Mouse (Mus musculus): Measurements from ENCODE around the gene Celf2. TPM values are rescaled to one million over a fixed set of nuclear protein-coding genes. Genes with fewer than 3 reads are reported as not detected.

The Celf2 gene
- polyA plus RNA-seq, 1 experiment from 2014 or later, result 164 TPM

- Histone ChIP-seq H3K27ac (replicated peaks) (no peak overlapping the region), H3K27me3 (no peaks in the 10 kb centered on the region), H3K4me2 (no peak overlapping the region), H3K4me1 (replicated peaks) (no peaks in the 10 kb centered on the region), H3K4me3 (no peak overlapping the region), H3K9ac (no peak overlapping the region), H3K9me3 (no peaks in the 10 kb centered on the region), H3K36me3 (no peaks in the 10 kb centered on the region)
- no peak for ATAC-seq (ENCODE audit: low FRiP score, low read depth)
- 48% methylated on average over 2 of the region's 2 CpGs for WGBS
Observed at GRCm38 (mm10) chr2:7223538-7223937, 285.8 kb downstream of the Celf2 start.

- WGBS, result 71% methylated on average over 6 of the region's 6 CpGs
- Histone ChIP-seq H3K36me3 (no peaks in the 10 kb centered on the region), H3K9me3 (no peaks in the 10 kb centered on the region), H3K27me3 (no peaks in the 10 kb centered on the region), H3K27ac (replicated peaks) (no peak overlapping the region), H3K4me2 (no peak overlapping the region), H3K4me3 (no peak overlapping the region), H3K4me1 (replicated peaks) (no peaks in the 10 kb centered on the region), H3K9ac (no peak overlapping the region)
- no peak for ATAC-seq (ENCODE audit: low FRiP score, low read depth)
Observed at GRCm38 (mm10) chr2:7222886-7223285, 286.5 kb downstream of the Celf2 start.

GRCm38 (mm10) chr2:7221856-7222255, 287.5 kb downstream of the Celf2 start:
- no peak for ATAC-seq (ENCODE audit: low FRiP score, low read depth)
- H3K9ac ChIP-seq, result no peak overlapping the region
- 77% methylated on average over 1 of the region's 1 CpGs for WGBS
- no peak overlapping the region for H3K27ac ChIP-seq (replicated peaks)
- no peaks in the 10 kb centered on the region for H3K27me3 ChIP-seq
- no peaks in the 10 kb centered on the region for H3K4me1 ChIP-seq (replicated peaks)
- no peak overlapping the region for H3K4me2 ChIP-seq
- H3K36me3 ChIP-seq, result no peaks in the 10 kb centered on the region
- no peaks in the 10 kb centered on the region for H3K9me3 ChIP-seq
- no peak overlapping the region for H3K4me3 ChIP-seq

GRCm38 (mm10) chr2:7218101-7218500, 291.3 kb downstream of the Celf2 start:
- Histone ChIP-seq H3K9me3 (no peaks in the 10 kb centered on the region), H3K36me3 (no peaks in the 10 kb centered on the region), H3K9ac (no peak overlapping the region), H3K27me3 (no peaks in the 10 kb centered on the region), H3K4me2 (no peak overlapping the region), H3K27ac (replicated peaks) (no peak overlapping the region), H3K4me1 (replicated peaks) (no peaks in the 10 kb centered on the region), H3K4me3 (no peak overlapping the region)
- no peak for ATAC-seq (ENCODE audit: low FRiP score, low read depth)
- WGBS, result 94% methylated on average over 2 of the region's 2 CpGs

- no peaks in the 10 kb centered on the region for H3K36me3 ChIP-seq
- H3K4me2 ChIP-seq, result no peak overlapping the region
- no peaks in the 10 kb centered on the region for H3K9me3 ChIP-seq
- H3K27ac ChIP-seq (replicated peaks), result no peak overlapping the region
- H3K9ac ChIP-seq, result no peak overlapping the region
- H3K4me3 ChIP-seq, result no peak overlapping the region
- H3K4me1 ChIP-seq (replicated peaks), result peaks cover 9% of the 10 kb centered on the region; the same call in 1 of the 2 replicates
- 13% methylated on average over 15 of the region's 15 CpGs for WGBS
- peak; percentile 63; the same call in 1 of the 2 replicates for ATAC-seq (ENCODE audit: low FRiP score, low read depth)
- H3K27me3 ChIP-seq, result no peaks in the 10 kb centered on the region
Observed at GRCm38 (mm10) chr2:7207691-7208504, 301.5 kb downstream of the Celf2 start.

GRCm38 (mm10) chr2:7193413-7193812, 315.9 kb downstream of the Celf2 start:
- Histone ChIP-seq H3K4me3 (no peak overlapping the region), H3K9me3 (no peaks in the 10 kb centered on the region), H3K9ac (no peak overlapping the region), H3K27ac (replicated peaks) (no peak overlapping the region), H3K4me2 (no peak overlapping the region), H3K4me1 (replicated peaks) (no peaks in the 10 kb centered on the region), H3K27me3 (no peaks in the 10 kb centered on the region), H3K36me3 (no peaks in the 10 kb centered on the region)
- WGBS, result 86% methylated on average over 2 of the region's 2 CpGs
- ATAC-seq (ENCODE audit: low FRiP score, low read depth), result no peak

- Histone ChIP-seq H3K4me2 (no peak overlapping the region), H3K9ac (no peak overlapping the region), H3K9me3 (no peaks in the 10 kb centered on the region), H3K36me3 (no peaks in the 10 kb centered on the region), H3K27ac (replicated peaks) (no peak overlapping the region), H3K27me3 (no peaks in the 10 kb centered on the region), H3K4me3 (no peak overlapping the region), H3K4me1 (replicated peaks) (no peaks in the 10 kb centered on the region)
- WGBS, result 70% methylated on average over 1 of the region's 1 CpGs
- no peak for ATAC-seq (ENCODE audit: low FRiP score, low read depth)
Observed at GRCm38 (mm10) chr2:7179186-7179585, 330.2 kb downstream of the Celf2 start.

- no peaks in the 10 kb centered on the region for H3K9me3 ChIP-seq
- H3K27ac ChIP-seq (replicated peaks), result no peak overlapping the region
- 0 out of 2 replicates have a peak, but pooled peaks cover 2% of the 10 kb centered on the region for H3K27me3 ChIP-seq
- no peak overlapping the region for H3K4me3 ChIP-seq
- no peak overlapping the region for H3K9ac ChIP-seq
- no peak overlapping the region for H3K4me2 ChIP-seq
- 0 out of 2 replicates have a peak, but pooled peaks cover 3% of the 10 kb centered on the region for H3K4me1 ChIP-seq (replicated peaks)
- 69% methylated on average over 11 of the region's 11 CpGs for WGBS
- no peaks in the 10 kb centered on the region for H3K36me3 ChIP-seq
- no peak for ATAC-seq (ENCODE audit: low FRiP score, low read depth)
Observed at GRCm38 (mm10) chr2:7173271-7174064, 335.9 kb downstream of the Celf2 start.

- Histone ChIP-seq H3K27me3 (0 out of 2 replicates have a peak, but pooled peaks cover 2% of the 10 kb centered on the region), H3K36me3 (no peaks in the 10 kb centered on the region), H3K4me3 (no peak overlapping the region), H3K9me3 (no peaks in the 10 kb centered on the region), H3K9ac (no peak overlapping the region), H3K27ac (replicated peaks) (no peak overlapping the region), H3K4me2 (no peak overlapping the region), H3K4me1 (replicated peaks) (0 out of 2 replicates have a peak, but pooled peaks cover 3% of the 10 kb centered on the region)
- no peak for ATAC-seq (ENCODE audit: low FRiP score, low read depth)
- WGBS, result 58% methylated on average over 8 of the region's 8 CpGs
Observed at GRCm38 (mm10) chr2:7171087-7171696, 338.2 kb downstream of the Celf2 start.

- Histone ChIP-seq H3K4me3 (no peak overlapping the region), H3K9me3 (no peaks in the 10 kb centered on the region), H3K27me3 (no peaks in the 10 kb centered on the region), H3K4me2 (no peak overlapping the region), H3K4me1 (replicated peaks) (0 out of 2 replicates have a peak, but pooled peaks cover 3% of the 10 kb centered on the region), H3K36me3 (no peaks in the 10 kb centered on the region), H3K9ac (no peak overlapping the region), H3K27ac (replicated peaks) (no peak overlapping the region)
- ATAC-seq (ENCODE audit: low FRiP score, low read depth), result no peak
- 64% methylated on average over 3 of the region's 3 CpGs for WGBS
Observed at GRCm38 (mm10) chr2:7165786-7166185, 343.6 kb downstream of the Celf2 start.

GRCm38 (mm10) chr2:7160108-7160507, 349.3 kb downstream of the Celf2 start:
- Histone ChIP-seq H3K36me3 (no peaks in the 10 kb centered on the region), H3K4me3 (no peak overlapping the region), H3K4me2 (no peak overlapping the region), H3K27ac (replicated peaks) (no peak overlapping the region), H3K9ac (no peak overlapping the region), H3K27me3 (no peaks in the 10 kb centered on the region), H3K9me3 (no peaks in the 10 kb centered on the region), H3K4me1 (replicated peaks) (no peaks in the 10 kb centered on the region)
- 69% methylated on average over 6 of the region's 6 CpGs for WGBS
- ATAC-seq (ENCODE audit: low FRiP score, low read depth), result no peak

- no peaks in the 10 kb centered on the region for H3K9me3 ChIP-seq
- no peaks in the 10 kb centered on the region for H3K4me1 ChIP-seq (replicated peaks)
- 63% methylated on average over 3 of the region's 3 CpGs for WGBS
- H3K27ac ChIP-seq (replicated peaks), result no peak overlapping the region
- no peak overlapping the region for H3K4me2 ChIP-seq
- no peaks in the 10 kb centered on the region for H3K36me3 ChIP-seq
- H3K9ac ChIP-seq, result no peak overlapping the region
- no peak overlapping the region for H3K4me3 ChIP-seq
- H3K27me3 ChIP-seq, result no peaks in the 10 kb centered on the region
- ATAC-seq (ENCODE audit: low FRiP score, low read depth), result no peak
Observed at GRCm38 (mm10) chr2:7147303-7147702, 362.1 kb downstream of the Celf2 start.
